13 mouse cellular contexts compared by ENCODE assay signal in the genomic region with DNA sequence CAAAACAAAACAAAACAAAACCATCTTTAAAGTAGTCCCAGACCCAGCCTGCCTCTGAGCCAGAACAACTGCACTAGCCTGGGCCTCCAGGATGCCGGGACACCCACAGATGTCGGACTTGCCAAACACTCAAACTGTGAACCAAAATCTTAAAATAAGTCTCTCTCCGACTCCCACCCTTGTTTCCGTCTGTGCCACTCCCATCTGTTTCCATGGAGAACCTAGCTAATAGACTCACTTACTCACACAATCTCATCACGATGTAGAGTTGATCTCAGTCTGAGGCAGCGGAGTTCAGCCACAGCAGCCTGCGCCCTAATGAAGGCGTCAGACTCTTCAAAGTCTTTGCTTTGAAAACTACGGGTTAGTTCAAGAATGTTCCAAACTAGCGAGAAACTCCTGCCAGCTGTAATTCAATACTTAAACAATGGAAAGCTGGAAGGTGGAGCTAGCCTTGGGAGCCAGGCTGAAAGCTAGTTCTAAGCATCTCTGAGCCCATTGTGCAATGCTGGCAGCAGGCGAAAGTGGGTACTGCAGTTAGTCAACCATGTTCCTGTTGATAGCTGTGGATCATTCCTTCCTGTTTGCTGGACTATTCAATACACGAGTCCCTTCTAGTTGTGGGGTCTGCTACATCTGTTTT.
A peak's percentile ranks its signal among the peaks of the same experiment; 100 is the strongest.
DNase-seq lines count a peak whose midpoint lies in the region; ATAC-seq and TF ChIP-seq lines count a peak whose summit lies in the region.
"Had no signal": no experiment of that assay in that cellular context is flagged by ENCODE, and none has a peak within 500 bp of the region (broad histone marks: within the 10 kb centered on the region; RNA-seq: fewer than 3 reads in every experiment).

No protein-coding gene starts in this region.

- no peaks in the 10 kb centered on the region for H3K9me3 ChIP-seq in lung, embryonic 14.5 days (ENCODE audit: low read depth, low read length)

- H3K4me1 ChIP-seq in lung, embryonic 14.5 days (ENCODE audit: insufficient read depth), result no peaks in the 10 kb centered on the region

- no peak overlapping the region for H3K9ac ChIP-seq in lung, embryonic 14.5 days
- H3K9ac ChIP-seq: liver, embryonic 14.5 days had no signal

- WGBS in lung, embryonic 14.5 days, result 59% methylated on average over 12 of the region's 12 CpGs

- no peaks in the 10 kb centered on the region for H3K27me3 ChIP-seq in lung, embryonic 14.5 days (ENCODE audit: insufficient read depth, low read length)

- H3K4me2 ChIP-seq in lung, embryonic 14.5 days, result no peak overlapping the region

- no peak overlapping the region for H3K27ac ChIP-seq in lung, embryonic 14.5 days (ENCODE audit: low read depth)
- H3K27ac ChIP-seq: liver, embryonic 14.5 days had no signal

- H3K36me3 ChIP-seq in lung, embryonic 14.5 days (ENCODE audit: insufficient read depth), result no peaks in the 10 kb centered on the region

- 0 out of 2 replicates have a peak, but pooled peaks have one; percentile 7 for TF ChIP-seq CTCF in lung, embryonic 14.5 days (IDR thresholded peaks at IDR 0.05; ENCODE audit: low read depth)

- ATAC-seq in lung, embryonic 14.5 days (ENCODE audit: insufficient read depth), result peak; percentile 28; the same call in 1 of the 2 replicates
- ATAC-seq in frontal cortex, adult (ENCODE audit: low TSS enrichment), result peak; percentile 100

- peak; percentile 34 for DNase-seq in lung, embryonic 14.5 days
- no peak for DNase-seq in lung, postnatal 4 days
- DNase-seq in ZHBTc4 (ENCODE audit: low read depth, low spot score), result peak; percentile 79
- peak; percentile 8 for DNase-seq in retina, postnatal 1 day
- DNase-seq in neural tube, embryonic 10.5 days (ENCODE audit: extremely low spot score, low spot score), result no peak
- no peak for DNase-seq in cerebellum, adult 11-12 months
- DNase-seq in kidney, adult 9 months, result no peak
- DNase-seq: gastrocnemius, postnatal 10 days; heart, postnatal 36 days; kidney, postnatal 10 days; thymus, postnatal 14 days had no signal

- no peak overlapping the region for H3K4me3 ChIP-seq in lung, embryonic 14.5 days (ENCODE audit: low read depth, low read length)

Comparison
In these comparisons a context has a peak if more than half of its experiments do, and no peak if none do; other contexts are left out.
1. DNase-seq: peak in lung, embryonic 14.5 days (single experiment), ZHBTc4 (single experiment) and retina, postnatal 1 day (single experiment); none in lung, postnatal 4 days (0 of 2), neural tube, embryonic 10.5 days (single experiment), cerebellum, adult 11-12 months (single experiment) and kidney, adult 9 months (single experiment).